Mouse (Mus musculus) forebrain, embryonic 14.5 days (tissue): Measurements from ENCODE around the gene Foxl1. TPM values are rescaled to one million over a fixed set of nuclear protein-coding genes. Genes with fewer than 3 reads are reported as not detected.

Source experiments
- ATAC-seq: fragments of 200-750 bp; cut with Nextera tagmentation; 2 replicates; pipeline ENCODE4 v1.8.0; 2017; ENCODE audit warnings: mild to moderate bottlenecking, moderate library complexity
- DNase-seq: peaks from one replicate; pipeline ENCODE4 v3.0.0-alpha.2; 2015; ENCODE audit warnings: low spot score
- H3K27ac ChIP-seq: fragments of 300-500 bp; sonication (generic); 2 replicates; pipeline ENCODE4 v1.5.1; 2014; ENCODE audit warnings: low read depth, mild to moderate bottlenecking, control low read depth, low read length, moderate library complexity
- H3K27me3 ChIP-seq: fragments of 300-500 bp; sonication (generic); replicated peaks from 2 replicates; pipeline ENCODE4 v1.6.1; 2014; ENCODE audit warnings: low read length, control low read depth, mixed read lengths; ENCODE audit not compliant: control insufficient read depth, insufficient read depth
- H3K36me3 ChIP-seq: fragments of 300-500 bp; sonication (generic); 2 replicates; pipeline ENCODE4 v1.6.1; 2014; ENCODE audit warnings: low read length, control low read depth; ENCODE audit not compliant: control insufficient read depth, insufficient read depth
- H3K4me1 ChIP-seq: fragments of 300-500 bp; sonication (generic); 2 replicates; pipeline ENCODE4 v1.6.1; 2014; ENCODE audit warnings: antibody characterized with exemption, low read length, control low read depth; ENCODE audit not compliant: control insufficient read depth, insufficient read depth
- H3K4me2 ChIP-seq: fragments of 300-500 bp; sonication (generic); 2 replicates; pipeline ENCODE4 v1.6.1; 2014; ENCODE audit warnings: mild to moderate bottlenecking, control low read depth, low read length
- H3K4me3 ChIP-seq: fragments of 300-500 bp; sonication (generic); 2 replicates; pipeline ENCODE4 v1.5.1; 2014; ENCODE audit warnings: low read depth, low read length, control low read depth
- H3K9ac ChIP-seq: fragments of 300-500 bp; sonication (generic); 2 replicates; pipeline ENCODE4 v1.6.1; 2014; ENCODE audit warnings: mild to moderate bottlenecking, low read length, control low read depth, moderate library complexity
- H3K9me3 ChIP-seq: fragments of 300-500 bp; sonication (generic); replicated peaks from 2 replicates; pipeline ENCODE4 v1.6.1; 2016; ENCODE audit warnings: low read length, control low read depth, mixed read lengths; ENCODE audit not compliant: control insufficient read depth
- WGBS: fragments of 180-500 bp; shearing (Covaris S2); extraction: QIAGEN DNeasy Blood & Tissue Kit; methylation state at CpG from one replicate; pipeline ENCODE4 v1.1.7; 2014; 5-methylcytosine and 5-hydroxymethylcytosine counted together
- polyA plus RNA-seq: library from polyadenylated mRNA; unstranded; fragments of >200 nt; fragmentation: Nextera tagmentation; extraction: Ambion mirVana; gene quantifications from 2 replicates; pipeline ENCODE4 v1.2.1, GENCODE M21; 2014

Foxl1 gene
- polyA plus RNA-seq, 1 experiment from 2014 or later, result 0.13 TPM

DNA sequence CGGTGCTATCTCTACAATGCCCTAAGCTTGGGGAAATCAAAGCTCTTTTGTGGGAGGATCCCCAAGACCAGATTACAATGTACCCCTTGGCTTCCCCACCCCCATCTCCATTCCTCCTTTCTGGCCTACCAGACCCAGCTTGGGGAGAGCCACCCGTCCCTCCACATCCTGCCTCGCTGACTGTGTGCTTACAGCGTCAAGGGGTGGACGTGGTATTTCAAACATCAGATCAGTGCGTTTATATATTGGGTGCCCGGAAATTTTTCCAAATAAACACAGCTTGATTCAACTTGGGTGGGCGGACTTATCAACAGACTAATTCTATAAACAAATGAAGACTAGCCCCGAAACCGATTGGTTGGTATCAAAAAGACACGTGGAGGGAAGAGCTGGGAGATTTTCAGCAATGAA lies 444 bp upstream of the Foxl1 start:
- DNase-seq (no peak), ATAC-seq (no peak)
- H3K27ac ChIP-seq, result no peak overlapping the region
- no peaks in the 10 kb centered on the region for H3K36me3 ChIP-seq
- H3K4me2 ChIP-seq, result no peak overlapping the region
- no peak overlapping the region for H3K9ac ChIP-seq
- H3K4me3 ChIP-seq, result no peak overlapping the region
- WGBS, result 2% methylated on average over 11 of the region's 11 CpGs
- H3K9me3 ChIP-seq, result no peaks in the 10 kb centered on the region
- H3K27me3 ChIP-seq, result peaks cover 90% of the 10 kb centered on the region
- H3K4me1 ChIP-seq, result no peaks in the 10 kb centered on the region

DNA sequence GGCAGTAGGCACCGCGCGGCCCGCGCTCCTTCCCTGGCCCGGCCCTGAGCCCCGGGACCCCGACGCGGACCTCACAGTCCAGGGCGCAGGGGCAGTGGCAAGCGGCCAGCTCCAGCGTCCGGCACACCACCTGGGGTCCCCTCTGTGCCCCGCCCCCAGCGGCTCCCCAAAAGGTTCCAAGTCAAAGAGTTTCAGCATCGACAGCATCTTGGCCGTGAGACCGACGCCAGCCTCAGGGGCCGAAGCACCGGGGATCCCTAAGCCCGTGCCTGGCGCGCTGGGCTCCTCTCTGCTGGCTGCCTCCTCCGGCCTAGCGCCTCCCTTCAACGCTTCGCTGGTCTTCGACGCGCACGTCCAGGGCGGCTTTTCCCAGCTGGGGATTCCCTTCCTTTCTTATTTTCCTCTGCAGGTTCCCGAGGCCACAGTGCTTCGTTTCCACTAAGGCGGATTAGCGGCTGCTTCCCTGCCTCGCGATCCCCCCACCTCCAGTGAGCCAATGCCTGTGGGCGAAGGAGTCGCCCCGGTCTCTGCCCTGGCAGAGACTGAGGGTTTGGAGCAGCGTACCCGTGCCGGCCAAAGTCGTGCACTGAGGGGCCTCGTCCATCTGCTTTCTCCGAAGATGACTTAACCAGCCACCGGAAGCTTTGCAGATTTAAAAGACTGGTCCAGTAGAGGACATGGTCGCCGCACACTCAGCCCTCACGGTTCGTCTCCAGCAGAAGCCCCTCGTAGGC lies 958 bp downstream of the Foxl1 start:
- Histone ChIP-seq H3K4me3 (no peak overlapping the region), H3K27me3 (peaks cover 81% of the 10 kb centered on the region), H3K4me1 (no peaks in the 10 kb centered on the region), H3K36me3 (no peaks in the 10 kb centered on the region), H3K9me3 (no peaks in the 10 kb centered on the region), H3K27ac (no peak overlapping the region), H3K4me2 (0 out of 2 replicates have a peak overlapping the region, but pooled peaks have one; percentile 5), H3K9ac (no peak overlapping the region)
- DNase-seq, result no peak
- under 1% methylated on average over 55 of the region's 55 CpGs for WGBS
- no peak for ATAC-seq

DNA sequence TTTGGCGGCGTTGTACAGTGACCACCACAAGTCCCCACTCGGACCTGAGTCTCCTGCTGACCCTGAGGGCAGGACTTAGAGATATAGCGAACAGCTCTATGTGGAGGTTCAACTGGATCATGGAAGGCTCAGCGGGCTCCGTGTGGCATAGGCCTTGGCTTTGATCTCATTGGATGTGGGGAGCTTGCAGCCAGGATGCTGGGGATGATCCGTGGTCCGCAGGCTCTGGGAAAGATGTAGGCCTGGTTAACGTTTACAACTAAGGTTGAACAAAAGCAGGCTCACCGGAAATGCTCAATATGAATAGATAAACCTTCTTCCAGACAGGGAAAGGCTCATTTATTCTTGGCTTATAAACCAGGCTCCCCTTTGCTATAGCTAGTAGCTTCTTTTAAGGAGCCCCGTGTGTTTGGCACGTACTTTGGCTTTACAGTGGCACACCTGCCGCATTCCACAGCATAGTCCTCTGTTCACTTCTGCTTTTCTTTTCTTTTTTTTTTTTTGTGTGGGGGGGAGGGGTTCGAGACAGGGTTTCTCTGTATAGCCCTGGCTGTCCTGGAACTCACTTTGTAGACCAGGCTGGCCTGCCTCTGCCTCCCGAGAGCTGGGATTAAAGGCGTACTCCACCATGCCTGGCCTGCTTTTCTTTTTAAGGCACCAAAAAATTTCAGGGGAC lies 1.7 kb downstream of the Foxl1 start:
- Histone ChIP-seq H3K4me1 (no peaks in the 10 kb centered on the region), H3K9ac (no peak overlapping the region), H3K4me2 (no peak overlapping the region), H3K36me3 (no peaks in the 10 kb centered on the region), H3K27ac (no peak overlapping the region), H3K9me3 (no peaks in the 10 kb centered on the region), H3K4me3 (no peak overlapping the region), H3K27me3 (peaks cover 76% of the 10 kb centered on the region)
- WGBS, result 10% methylated on average over 16 of the region's 16 CpGs
- ATAC-seq (no peak), DNase-seq (no peak)

DNA sequence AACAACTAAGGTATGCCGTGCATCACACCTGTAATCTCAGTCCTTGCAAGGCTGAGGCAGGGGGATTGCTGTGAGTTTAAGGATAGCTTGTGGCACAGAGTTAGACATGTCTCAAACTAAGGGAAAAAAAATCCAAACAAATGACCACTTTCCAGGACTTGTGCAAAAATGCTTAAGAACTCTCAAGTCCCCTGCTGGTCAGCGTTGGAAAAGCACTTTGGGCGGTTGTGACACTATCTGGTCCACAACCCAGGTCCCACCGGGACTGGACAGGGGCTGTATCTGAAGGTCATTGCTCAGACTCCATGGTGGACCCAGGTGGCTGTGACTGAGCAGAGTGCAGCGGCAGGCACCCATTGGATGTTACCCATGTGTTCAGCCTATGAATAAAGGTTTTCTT lies 2.8 kb downstream of the Foxl1 start:
- no peak overlapping the region for H3K4me2 ChIP-seq
- no peak overlapping the region for H3K27ac ChIP-seq
- 33% methylated on average over 5 of the region's 5 CpGs for WGBS
- no peaks in the 10 kb centered on the region for H3K4me1 ChIP-seq
- ATAC-seq, result no peak
- peaks cover 65% of the 10 kb centered on the region for H3K27me3 ChIP-seq
- H3K9me3 ChIP-seq, result no peaks in the 10 kb centered on the region
- DNase-seq, result no peak
- no peak overlapping the region for H3K4me3 ChIP-seq
- no peak overlapping the region for H3K9ac ChIP-seq
- no peaks in the 10 kb centered on the region for H3K36me3 ChIP-seq

DNA sequence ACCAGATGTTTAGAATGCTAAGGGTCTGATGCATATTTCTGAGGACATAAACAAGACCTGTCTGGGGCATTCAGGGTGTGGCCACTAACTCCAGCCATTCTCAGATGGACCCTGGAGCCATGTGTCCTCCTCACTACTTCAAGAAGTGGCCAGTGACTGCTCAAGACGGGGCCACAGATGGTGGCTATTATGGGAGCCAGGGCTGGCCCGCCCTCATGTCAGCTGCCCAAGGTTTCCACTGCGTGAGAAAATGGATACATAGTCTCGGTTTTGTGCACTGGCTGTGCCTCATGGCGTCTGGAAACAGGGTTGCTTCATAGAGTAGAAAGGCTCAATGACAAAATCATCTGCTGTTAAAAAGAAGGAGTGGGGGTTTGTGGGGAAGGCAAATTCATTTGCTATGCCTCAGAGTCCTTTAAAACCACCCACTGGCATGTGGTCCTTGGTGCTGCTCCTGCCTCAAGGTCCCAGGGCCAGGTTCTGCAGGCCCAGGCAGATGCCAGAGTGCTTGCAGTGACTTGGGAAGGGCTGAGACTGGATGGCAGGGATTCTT lies 5.3 kb downstream of the Foxl1 start:
- Histone ChIP-seq H3K4me2 (no peak overlapping the region), H3K9ac (no peak overlapping the region), H3K36me3 (no peaks in the 10 kb centered on the region), H3K27ac (no peak overlapping the region), H3K9me3 (no peaks in the 10 kb centered on the region; the same call in 1 of the 2 replicates), H3K4me1 (no peaks in the 10 kb centered on the region), H3K27me3 (peaks cover 39% of the 10 kb centered on the region), H3K4me3 (no peak overlapping the region)
- WGBS, result 67% methylated on average over 5 of the region's 5 CpGs
- DNase-seq (no peak), ATAC-seq (no peak)

DNA sequence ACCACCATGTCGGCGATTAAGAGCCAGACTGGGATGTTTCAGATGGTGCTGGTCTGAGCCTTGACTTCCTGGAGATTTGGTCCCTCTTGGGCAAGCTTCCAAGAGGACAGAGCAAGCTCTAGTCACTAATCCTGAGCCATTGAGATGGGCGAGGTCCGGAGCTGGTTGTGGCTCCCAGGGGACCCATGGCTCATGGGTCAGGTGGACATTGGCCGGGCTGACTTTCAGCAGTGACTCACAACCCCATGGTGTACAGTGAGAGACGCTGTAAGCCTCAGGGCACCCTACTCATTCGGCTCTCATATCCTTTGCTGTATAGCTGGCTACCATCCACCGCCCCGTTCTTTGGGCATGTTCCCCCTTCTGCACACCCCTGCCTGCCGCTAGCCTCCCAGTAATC lies 6.4 kb downstream of the Foxl1 start:
- Histone ChIP-seq H3K27me3 (peaks cover 29% of the 10 kb centered on the region), H3K9ac (no peak overlapping the region), H3K4me3 (no peak overlapping the region), H3K9me3 (no peaks in the 10 kb centered on the region; the same call in 1 of the 2 replicates), H3K4me2 (no peak overlapping the region), H3K36me3 (no peaks in the 10 kb centered on the region), H3K27ac (no peak overlapping the region), H3K4me1 (no peaks in the 10 kb centered on the region)
- ATAC-seq (no peak), DNase-seq (no peak)
- 88% methylated on average over 10 of the region's 10 CpGs for WGBS

DNA sequence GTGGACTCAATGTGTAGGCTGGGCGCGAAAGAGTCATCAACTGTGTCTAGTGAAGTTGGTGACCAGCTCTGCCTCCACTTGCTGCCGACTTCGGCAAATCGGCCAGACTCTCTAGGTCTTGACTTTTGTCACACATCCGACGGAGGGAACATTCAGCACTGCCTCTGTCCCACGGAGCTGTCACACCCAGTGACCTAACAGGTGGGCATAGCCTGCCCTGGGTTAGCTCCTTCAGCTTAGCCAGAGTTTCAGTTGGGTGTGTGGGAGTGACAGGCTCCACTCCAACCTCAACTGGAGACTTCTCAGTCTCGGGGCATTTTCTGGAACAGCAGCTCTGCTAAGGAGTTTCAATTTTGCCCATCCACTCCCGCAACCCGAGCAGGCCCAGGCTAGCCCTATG lies 6.8 kb downstream of the Foxl1 start:
- ATAC-seq (no peak), DNase-seq (no peak)
- Histone ChIP-seq H3K27me3 (peaks cover 25% of the 10 kb centered on the region), H3K4me2 (no peak overlapping the region), H3K9ac (no peak overlapping the region), H3K4me3 (no peak overlapping the region), H3K4me1 (no peaks in the 10 kb centered on the region), H3K9me3 (no peaks in the 10 kb centered on the region; the same call in 1 of the 2 replicates), H3K36me3 (no peaks in the 10 kb centered on the region), H3K27ac (no peak overlapping the region)
- WGBS, result 86% methylated on average over 11 of the region's 11 CpGs

DNA sequence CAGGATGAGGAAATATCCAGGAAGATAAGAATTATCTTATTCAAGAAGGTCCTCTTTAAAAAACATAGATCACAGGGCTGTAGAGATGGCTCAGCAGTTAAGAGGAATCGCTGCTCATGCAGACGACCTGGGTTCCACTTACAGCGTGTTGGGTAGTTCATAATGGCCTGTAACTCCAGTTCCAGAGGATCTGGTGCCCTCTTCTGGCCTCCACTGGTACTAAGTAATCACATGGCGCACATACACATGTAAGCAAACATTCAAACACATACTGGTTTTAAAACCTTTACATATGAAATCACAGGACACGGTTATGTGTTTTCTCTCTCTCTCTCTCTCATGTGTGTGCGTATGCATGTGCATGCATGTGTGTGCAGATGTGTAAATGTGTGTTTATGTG lies 9.1 kb downstream of the Foxl1 start:
- DNase-seq (no peak), ATAC-seq (no peak)
- Histone ChIP-seq H3K9me3 (no peaks in the 10 kb centered on the region; the same call in 1 of the 2 replicates), H3K27me3 (peaks cover 6% of the 10 kb centered on the region), H3K36me3 (no peaks in the 10 kb centered on the region), H3K4me3 (no peak overlapping the region), H3K27ac (no peak overlapping the region), H3K4me1 (no peaks in the 10 kb centered on the region), H3K9ac (no peak overlapping the region), H3K4me2 (no peak overlapping the region)
- WGBS, result 86% methylated on average over 6 of the region's 6 CpGs
